Mouse (Mus musculus): ENCODE data around the gene Ccnj.

Gene Ccnj

DNA sequence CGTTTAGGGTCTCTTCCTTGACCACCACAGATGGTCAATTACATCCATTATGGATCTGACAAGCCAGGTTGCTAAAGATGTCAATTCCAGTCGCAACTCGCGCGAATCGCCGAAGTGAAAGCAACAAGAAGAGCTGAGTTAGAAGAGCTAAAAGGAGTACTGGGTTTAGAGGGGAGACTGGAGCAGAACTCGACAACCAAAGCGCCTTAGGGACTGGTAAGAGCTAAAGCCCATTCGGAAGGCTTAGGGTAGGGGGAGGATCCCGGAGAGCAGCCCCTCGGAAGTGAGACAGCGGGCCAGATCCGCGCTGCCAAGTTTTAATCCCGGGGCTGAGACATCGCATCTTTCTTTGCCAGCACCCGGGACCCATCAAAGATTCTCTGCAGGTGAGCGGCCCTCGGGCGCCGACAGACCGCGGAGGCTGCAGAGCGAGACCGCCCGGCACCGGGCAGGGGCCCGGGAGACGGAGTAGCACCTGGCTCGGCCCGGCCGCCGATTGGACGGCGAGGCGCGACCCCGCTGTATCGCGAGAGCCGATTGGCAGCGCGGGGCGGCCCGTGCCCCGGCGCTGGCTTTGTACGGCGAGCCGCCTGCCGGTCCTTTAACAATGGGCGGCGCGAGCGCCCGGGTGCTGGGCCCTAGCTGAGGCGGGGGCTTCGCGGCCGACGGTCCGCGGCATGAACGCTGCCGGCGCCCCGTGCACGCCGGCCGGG lies at the start of gene Ccnj:
Gene Ccnj (plus strand): TSS at position 577 of the 713 bp plus-strand sequence.
- peak; percentile 87 to 91 for DNase-seq (ENCODE audit: low spot score in 2 of 2)

DNA sequence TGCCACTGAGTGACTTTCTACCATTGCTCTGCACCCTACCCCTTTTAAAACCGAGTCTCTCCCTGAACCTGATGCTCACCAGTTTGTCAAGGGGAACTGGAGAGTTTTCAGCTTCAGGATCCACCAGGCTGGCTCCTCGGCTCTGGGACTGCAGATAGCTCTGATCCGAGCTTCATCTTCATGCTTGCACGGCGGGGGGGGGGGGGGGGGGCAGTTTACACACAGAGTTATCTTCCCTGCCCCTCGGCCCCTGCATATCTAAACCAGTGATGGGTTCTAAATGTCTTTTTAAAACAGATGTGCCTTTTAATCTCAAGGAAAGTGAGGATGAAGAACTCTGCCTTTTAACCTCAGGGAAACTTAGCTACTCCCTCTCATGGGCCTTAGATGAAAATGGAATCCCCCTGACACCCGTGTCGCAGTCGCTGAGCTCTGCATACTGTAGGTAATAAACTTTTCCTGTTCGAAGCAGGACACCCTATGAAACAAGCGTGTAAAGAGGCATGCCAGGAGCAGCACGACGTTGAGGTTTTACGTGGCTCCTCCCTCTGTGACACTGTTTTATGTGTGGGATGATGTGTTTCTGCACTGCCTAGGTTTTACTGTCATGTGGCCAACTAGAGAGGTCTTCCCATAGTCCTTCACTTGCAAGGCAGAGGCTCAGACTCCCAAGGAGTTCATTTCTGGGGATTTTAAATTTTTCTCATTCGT lies 42.9 kb upstream of the Ccnj start:
- DNase-seq (ENCODE audit: low spot score in 2 of 2) = no peak

DNA sequence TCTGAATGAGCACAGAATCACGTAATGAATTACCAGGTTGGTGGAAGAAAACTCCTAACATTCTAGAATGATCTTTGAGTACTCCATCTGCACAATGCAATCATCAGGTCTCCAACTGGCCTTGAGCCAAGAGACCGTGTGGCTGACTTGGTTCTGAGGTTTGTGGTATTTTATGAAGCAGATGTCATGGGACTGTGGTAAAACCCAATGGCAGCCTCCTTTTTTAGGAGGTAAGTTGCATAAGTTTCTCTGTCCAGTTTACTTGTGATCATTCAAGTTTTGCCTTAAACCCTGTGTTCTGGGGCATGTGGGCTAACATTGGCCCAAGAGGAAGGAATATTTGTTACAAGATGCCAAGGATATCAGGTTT lies 42.4 kb upstream of the Ccnj start:
- no peak for DNase-seq (ENCODE audit: low spot score in 2 of 2)

DNA sequence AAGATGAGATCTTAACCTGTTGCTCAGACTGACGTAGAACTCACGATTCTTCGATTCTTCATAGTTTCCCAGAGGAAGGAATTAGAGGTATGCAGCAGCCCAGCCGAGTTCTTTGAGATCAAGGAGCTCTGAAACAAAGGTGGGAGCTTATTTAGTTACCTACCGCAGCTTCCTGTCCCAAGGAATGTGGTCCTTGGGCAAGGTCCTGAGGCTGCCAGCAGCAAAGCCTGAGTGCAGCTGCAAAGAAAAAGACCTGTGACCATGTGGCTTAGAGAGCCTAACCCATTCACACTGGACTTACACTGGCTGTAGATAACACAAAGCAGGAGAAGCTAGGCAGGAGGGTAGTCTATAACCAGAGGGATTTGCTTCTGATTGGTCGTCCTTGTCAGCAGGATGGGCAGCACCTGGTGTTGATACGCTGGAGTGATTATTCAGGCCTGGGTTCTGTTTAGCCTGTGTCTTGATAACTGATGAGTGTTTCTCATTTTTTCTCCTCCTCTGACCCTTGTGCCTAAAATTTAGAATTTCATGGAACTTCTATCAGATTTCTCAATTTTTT lies 25.8 kb upstream of the Ccnj start:
- DNase-seq (ENCODE audit: low spot score in 2 of 2) = no peak

DNA sequence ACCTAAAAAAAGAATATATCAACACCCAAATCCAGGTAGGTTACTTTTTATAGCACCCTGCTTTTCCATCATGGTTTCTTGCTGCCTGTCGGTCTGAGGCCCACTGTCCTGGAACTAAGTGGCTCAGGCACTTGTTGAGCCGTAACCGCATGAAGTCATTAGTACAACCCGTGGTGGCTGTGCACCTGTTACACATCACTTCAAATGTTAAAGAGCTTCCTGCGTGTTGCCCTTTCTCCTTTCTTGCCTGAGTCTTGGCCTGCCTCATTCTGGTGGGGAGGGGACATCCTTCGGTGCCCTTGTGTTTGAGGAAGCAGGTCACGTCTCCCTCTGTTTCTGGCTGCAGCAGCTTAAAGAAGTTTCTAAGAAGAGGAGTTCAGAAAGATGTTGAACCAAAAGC lies 21.2 kb upstream of the Ccnj start:
- DNase-seq (ENCODE audit: low spot score in 2 of 2) = peak; percentile 39 to 44

DNA sequence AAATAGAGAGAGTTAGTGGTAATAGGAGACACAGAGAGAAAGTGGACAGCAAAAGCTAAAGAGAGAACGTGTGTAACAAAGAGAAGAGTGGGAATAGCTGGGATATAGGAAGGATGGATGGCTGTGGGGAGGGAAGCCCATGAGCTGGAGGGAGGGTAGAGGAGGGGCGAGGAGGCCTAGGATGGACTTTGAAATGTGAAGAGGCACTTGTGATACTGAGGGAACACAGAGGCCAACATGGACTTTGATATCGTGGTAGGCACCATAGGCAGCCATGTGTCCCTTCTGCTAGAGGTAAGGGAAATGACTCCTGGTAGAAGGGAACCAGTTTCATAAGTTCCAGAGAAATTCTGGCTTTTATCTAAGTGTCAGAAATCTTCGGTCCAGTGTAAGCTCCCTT lies 19.2 kb upstream of the Ccnj start:
- no peak for DNase-seq (ENCODE audit: low spot score in 2 of 2)

DNA sequence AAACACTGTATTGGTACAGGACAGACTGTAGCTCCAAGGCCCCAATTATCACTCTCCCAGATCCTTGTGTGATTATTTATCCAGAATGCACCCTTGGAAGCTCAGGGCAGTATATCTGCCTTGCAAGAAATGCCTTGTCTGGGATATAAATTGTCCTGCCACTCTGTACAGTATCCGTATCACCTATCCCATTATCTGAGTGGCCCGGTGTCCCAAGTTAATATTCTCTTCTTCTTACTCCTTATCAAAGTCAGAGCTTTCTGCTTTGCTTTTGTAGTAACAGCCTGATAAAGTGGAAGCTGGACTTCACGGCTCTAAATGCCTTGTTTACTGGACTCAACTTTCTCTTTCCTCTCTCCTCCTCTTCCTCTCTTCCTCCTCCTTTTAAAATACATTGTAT lies 18.3 kb upstream of the Ccnj start:
- DNase-seq (ENCODE audit: low spot score in 2 of 2) = no peak

DNA sequence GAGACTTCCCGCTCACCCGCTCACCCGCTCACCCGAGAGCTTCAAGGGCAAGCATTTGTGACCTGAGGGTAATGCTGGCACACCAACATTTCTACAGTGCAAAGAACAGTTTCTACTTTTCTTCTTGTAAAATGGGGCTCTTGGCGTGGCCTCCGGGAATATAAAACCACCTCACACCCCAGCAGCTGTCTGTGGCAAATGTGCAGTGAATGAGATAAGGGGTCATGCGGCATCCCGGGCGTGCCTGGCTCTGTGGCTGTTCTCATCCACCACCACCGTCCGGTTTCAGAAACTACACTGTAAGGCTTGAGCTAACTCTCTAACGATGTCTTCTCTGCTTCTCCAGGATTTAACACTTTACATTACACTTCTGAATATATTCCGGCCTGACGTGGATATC lies 17.7 kb upstream of the Ccnj start:
- DNase-seq (ENCODE audit: low spot score in 2 of 2) = no peak

DNA sequence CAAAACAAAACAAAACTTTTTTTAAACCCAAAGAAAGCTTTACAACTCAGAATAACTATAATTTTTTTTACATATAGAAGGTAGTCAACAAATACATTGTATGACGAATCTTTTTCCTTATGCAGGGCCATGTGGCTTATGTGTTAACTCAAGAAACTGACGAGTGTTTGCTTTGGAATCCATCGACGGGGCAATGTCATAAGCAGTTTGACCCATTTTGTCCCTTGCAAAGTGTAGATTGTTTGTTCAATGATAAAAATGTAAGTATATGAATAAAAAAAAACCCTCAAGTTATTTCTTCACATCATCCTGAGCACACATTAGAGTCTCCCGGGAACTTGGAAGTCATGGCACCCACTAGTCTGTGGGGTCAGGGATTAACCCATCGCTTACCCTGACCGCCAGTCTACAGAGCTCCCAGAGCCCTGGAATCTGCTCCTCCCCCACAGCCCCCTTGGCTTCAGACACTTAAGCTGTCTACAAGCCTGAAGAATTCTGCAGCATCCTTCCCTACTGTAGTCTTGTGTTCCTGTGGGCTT lies 15.4 kb upstream of the Ccnj start:
- no peak for DNase-seq (ENCODE audit: low spot score in 2 of 2)

DNA sequence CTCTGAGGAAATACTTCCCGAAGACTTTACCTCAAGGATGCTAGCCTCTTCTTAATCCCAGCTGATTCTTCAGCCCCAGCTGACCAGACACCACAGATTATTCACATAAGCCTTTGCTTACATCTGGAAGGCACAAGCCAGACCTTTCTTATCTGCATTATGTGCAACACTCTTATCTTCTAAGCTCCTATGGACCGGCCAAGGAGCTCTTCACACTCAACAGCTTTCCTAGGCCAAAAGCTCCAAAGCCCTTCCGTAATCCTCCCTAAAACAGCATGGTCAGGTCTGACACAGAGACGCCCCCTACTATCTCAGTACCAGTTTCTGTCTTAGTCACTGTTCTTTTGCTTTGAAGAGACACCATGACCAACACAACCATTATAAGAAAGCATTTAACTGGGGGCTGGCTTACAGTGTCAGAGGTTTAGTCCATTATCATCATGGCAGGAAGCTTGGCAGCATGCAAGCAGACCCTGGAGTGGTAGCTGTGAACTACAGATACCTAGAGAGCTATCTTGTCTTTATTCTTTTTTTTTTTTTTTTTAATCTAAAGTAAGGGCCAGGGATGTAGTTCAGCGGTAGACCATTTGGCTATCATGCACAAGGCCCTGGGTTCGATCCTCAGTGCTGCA lies 13.1 kb upstream of the Ccnj start:
- no peak for DNase-seq (ENCODE audit: low spot score in 2 of 2)

DNA sequence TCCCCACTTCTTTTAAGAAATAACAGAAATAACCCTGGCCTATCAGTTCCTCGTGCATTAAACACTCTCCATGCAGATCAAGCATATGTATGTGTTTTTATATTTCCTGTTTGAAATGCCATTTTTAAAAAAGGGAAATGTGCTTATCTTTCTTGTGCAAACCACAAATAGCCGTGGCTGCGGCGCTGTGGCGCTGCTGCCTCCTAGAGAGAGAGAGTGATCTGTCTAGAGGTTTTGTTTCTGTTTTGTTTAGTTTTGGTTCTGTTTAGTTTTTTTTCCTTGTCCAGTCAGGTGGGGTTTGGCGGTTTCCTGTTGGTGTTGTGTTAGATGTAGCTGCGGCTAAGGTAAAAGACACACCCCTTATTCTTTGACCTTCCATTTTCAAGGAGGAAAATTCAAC lies 12.3 kb upstream of the Ccnj start:
- peak in 1 of 2 experiments; percentile 11 for DNase-seq (ENCODE audit: low spot score in 2 of 2)

DNA sequence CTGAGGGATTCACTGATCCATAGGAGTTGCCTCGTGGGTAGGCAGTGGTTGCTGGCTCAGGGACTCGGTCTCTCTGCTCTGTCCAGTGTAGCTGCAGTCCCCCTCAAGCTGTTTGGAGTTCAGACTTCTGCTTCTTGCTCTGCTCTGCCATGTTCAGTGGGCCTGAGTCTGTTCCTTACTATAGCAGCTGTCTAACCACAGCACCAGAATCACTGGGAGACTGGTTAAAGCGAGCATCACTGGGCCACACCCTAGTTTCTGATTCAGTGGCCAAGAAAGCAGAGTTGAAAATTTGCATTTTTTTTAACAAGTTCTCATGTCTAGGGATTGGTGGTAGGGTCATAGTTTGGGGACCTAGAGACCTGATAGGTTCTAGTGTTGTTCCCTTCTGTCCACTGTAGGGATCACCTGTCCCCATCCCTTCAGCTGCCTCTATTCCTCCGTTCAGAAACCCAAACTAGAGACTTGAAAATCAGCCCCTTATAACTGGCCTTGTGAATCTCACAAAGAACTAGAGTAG lies 9.7 kb upstream of the Ccnj start:
- no peak for DNase-seq (ENCODE audit: low spot score in 2 of 2)

DNA sequence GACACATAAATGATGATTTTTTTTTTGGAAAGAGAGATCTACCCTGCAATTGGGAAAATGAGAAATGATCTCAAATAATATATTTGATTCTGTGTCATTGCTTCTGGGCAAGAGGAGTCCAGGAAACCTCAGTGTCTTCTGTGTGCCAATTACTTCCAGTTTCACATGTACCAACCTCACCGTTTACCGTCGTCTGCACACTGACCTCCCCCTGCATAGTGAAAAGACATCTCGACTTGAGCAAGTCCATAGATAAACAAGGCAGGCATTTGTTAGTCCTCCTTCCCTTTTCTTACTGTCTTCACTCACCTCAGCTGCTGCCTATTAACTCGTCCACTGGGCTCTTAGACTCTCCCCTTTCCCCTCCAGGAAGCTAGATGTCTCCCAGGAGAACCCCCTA lies 5.4 kb upstream of the Ccnj start:
- DNase-seq (ENCODE audit: low spot score in 2 of 2) = no peak

DNA sequence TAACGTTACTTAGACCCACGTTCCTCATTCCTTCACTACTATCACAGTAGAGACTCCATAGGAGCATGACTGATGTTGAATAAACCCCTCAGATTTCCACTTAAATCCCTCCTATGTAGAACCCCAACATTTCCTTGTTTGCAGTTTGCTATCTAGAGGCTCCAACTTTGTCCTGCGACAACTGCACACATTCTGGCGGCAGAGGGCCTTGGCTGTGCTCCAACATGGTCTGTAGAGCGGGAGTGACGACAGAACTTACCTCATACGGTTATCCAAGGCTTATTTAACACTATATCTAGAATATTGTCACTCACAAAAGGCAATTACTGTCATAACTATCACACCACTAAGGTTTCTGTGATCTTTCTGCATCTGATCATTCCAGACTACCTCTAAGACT lies 4.3 kb upstream of the Ccnj start:
- DNase-seq (ENCODE audit: low spot score in 2 of 2) = no peak

DNA sequence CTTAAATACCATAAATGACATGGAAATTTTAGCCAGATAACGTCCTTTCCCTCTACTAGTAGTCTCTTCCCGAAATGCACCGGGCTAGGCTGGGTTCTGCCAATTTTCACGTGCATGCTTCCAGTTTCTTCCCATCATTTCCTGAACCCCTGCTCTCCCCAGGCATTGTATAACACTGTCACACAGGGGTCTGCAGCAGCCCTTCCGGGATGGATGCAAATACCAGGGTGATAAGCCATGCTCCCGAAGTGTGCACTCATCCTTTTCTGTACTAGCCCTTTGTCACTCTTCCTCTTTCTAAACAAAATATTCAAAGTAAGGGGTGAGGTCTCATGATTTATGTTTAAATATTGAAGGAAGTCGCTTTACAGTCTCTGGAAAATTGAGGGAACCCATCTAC lies 881 bp upstream of the Ccnj start:
- no peak for DNase-seq (ENCODE audit: low spot score in 2 of 2)

DNA sequence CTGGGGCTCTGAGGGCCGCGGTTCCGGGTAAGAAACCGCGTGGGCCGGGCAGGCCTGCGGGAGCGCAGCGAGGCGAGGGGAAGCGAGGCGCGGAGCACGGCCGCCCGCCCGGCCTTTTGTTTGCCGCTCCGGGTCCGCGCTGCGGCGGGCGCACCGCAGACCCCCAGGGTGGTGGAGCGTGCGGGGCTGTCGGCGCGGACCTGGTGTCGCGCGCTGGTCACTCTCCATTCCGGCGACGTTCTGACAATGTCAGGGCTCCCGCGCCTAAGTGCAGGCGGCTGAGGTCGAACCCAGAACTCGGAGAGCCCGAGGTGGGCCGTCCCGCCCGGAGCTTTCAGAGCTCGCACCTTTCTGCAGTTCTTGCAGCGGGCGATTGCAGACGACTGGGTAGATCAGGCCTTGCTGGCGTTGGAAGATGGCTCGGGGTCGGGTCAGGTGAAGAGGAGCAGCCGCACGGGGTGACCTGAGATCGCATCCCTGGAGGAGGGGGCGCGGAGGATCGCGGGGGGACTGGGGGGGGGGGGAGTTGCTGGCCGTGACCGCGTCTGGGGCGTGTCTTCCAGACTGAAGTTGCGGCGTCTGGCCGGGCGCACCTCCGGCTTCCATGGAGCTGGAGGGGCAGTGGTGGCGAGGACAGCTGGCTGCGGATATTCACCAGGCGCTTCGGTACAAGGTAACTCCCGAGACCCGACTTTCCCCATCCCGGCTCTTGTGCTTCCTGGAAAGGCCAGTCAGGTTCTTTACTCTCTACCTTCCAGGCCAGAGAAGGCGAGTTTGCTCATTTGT lies 530 bp downstream of the Ccnj start:
- DNase-seq (ENCODE audit: low spot score in 2 of 2) = peak; percentile 30 to 34

DNA sequence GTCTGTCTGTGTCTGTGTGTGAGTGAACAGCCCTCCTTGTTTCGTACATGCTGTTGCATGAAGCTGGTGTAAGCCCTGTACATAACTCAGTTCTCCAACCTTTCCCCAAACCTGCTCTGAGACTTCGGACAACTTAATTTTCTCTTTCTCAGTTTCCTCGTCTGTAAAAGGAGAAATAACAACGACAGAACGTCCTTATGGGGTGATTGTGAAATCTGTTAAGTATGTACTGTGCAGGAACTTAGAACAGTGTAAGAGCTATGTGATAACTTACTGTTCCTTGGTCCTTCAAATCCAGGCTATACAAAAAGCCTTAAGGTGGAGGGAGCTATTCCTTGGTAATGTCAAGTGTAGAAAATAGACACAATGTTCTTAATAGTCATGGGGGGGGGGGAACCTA lies 1.3 kb downstream of the Ccnj start:
- DNase-seq (ENCODE audit: low spot score in 2 of 2) = no peak

DNA sequence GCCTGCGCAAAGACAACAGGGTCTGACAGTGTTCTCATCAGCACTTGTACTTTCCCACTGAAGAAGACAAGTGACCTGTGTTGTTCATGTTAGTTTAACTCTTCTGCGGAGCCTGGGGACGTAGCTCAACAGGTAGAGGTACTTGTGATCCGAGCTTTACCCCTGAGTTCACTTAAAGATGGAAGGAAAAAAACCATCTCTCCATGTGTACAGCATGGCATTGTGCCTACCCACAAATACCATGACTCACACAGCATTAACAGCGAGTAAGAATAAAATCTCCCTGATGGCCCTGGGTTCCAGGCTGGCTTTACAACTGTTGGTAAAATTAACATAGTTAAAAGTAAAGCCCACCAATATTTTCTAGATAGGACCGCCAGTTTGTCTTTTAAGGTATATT lies 3.4 kb downstream of the Ccnj start:
- DNase-seq (ENCODE audit: low spot score in 2 of 2) = no peak

DNA sequence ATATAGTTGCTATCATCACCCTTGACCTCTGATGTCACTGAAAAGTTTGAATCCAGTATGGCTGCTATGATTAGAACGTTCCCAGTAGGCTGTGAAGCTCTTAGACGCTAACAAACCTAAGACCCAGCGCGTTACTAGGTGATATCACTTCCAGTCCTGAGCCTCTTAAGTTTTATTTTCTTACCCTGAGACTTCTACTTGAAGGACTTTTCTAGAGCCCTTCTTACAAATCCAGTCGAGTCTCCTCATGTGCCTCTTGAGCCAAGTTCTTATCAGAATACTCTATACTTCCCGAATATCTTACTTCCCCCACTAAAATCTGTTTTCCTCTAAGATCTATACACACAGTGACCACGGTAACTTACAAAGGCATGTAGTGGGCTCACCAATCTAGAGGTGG lies 7.1 kb downstream of the Ccnj start:
- no peak for DNase-seq (ENCODE audit: low spot score in 2 of 2)

DNA sequence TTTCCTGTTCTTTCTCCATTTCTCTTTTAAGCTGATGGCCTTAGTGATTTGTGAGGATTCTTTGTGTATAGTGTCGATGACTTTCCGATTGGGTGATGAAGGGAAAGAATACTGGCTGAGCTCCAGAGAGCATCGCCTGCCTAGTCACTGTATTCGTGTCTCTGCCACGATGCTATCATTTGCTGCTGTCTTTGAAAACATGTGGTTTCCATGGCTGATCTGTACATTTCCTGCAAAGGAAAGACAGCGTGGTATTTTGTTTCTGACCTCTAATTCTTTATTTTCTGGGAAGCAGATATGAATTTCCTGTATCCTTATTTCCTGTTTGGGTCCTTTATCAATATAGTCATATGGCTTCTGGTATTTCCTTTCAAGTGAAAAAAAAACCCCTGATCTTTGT lies 9.2 kb downstream of the Ccnj start:
- DNase-seq (ENCODE audit: low spot score in 2 of 2) = no peak

DNA sequence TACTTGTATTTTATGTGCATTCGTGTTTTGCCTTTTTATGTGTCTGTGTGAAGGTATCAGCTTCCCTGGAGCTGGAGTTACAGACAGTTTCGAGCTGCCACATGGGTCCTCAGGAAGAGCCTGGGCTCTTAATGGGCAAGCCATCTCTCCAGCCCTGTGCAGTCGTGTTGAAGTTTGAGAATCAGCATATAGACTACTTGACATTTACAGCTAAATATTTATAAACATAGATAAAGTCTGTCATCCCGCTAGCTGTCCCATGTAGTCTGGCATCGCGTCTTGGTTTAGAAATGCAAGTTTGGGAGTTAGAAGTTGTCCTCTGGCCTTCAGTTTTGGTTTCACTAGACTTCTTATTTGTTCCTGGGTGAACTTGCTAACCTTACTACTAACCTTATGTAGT lies 10.0 kb downstream of the Ccnj start:
- DNase-seq (ENCODE audit: low spot score in 2 of 2) = no peak

DNA sequence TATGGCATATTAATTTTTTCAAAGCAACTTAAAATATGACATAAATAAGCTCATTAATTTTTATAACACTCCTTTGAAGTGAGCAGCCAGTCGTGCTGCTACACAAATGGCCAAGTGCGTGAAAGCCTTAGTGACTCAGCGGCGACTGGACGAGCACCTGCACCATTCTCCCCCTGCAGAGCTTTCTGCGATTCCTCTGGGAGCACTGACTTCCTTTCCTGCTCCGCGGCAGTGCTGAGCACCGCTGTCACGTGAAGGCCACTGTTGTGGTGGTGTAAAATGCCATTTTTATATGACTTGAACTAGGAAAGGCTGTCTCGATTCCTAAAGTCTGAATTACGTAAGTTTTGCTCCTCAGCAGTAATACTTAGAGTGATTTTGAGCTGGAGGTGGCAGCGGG lies 10.5 kb downstream of the Ccnj start:
- no peak for DNase-seq (ENCODE audit: low spot score in 2 of 2)

Measured in thymus, postnatal 10 days (tissue).